21 mouse cellular contexts compared by ENCODE assay signal in genomic region chr15:5002903-5003302, GRCm38 (mm10).
DNase-seq lines count a peak whose midpoint lies in the region; ATAC-seq and TF ChIP-seq lines count a peak whose summit lies in the region.
"Had no signal": no experiment of that assay in that cellular context is flagged by ENCODE, and none has a peak within 500 bp of the region (broad histone marks: within the 10 kb centered on the region; RNA-seq: fewer than 3 reads in every experiment).

No protein-coding gene starts in this region.

- H3K27ac ChIP-seq in forebrain, postnatal 0 days (ENCODE audit: low read depth, low read length) = no peak overlapping the region
- H3K27ac ChIP-seq: heart, adult 2 months; heart, embryonic 15.5 days had no signal

- no peak overlapping the region for H3K9ac ChIP-seq in forebrain, postnatal 0 days
- H3K9ac ChIP-seq: heart, embryonic 15.5 days had no signal

- H3K9me3 ChIP-seq in forebrain, postnatal 0 days (ENCODE audit: low read length) = no peaks in the 10 kb centered on the region
- H3K9me3 ChIP-seq: heart, embryonic 15.5 days had no signal

- ATAC-seq in forebrain, postnatal 0 days = peak; percentile 68
- ATAC-seq: intestine, embryonic 16.5 days; Patski had no signal

- H3K36me3 ChIP-seq in forebrain, postnatal 0 days (ENCODE audit: insufficient read depth) = no peaks in the 10 kb centered on the region
- H3K36me3 ChIP-seq: heart, embryonic 15.5 days had no signal

- peak; percentile 18 for DNase-seq in left cerebral cortex, adult 11 months (ENCODE audit: low spot score)
- no peak for DNase-seq in left cerebral cortex, postnatal 36 days (ENCODE audit: low spot score in 2 of 2)
- DNase-seq in brain, adult 2 months (ENCODE audit: low read depth, low spot score) = peak; percentile 64
- peak; percentile 4 for DNase-seq in brain, embryonic 18.5 days (ENCODE audit: low read depth, low spot score)
- no peak for DNase-seq in forebrain, postnatal 0 days
- no peak for DNase-seq in kidney, postnatal 36 days
- DNase-seq in spleen, adult 12 weeks (ENCODE audit: low spot score) = no peak
- DNase-seq: adrenal gland, adult 8-10 months; cerebellum, adult 11 months; cerebellum, postnatal 36 days; gastrocnemius, postnatal 14 days; heart, adult 2 months; left cerebral cortex, postnatal 4 days; liver; lung, adult 18-20 months; lung, postnatal 14 days; thymus, adult 18-20 months; thymus, postnatal 4 days had no signal

- no peaks in the 10 kb centered on the region for H3K27me3 ChIP-seq in forebrain, postnatal 0 days (ENCODE audit: insufficient read depth, low read length)
- H3K27me3 ChIP-seq: heart, embryonic 15.5 days had no signal

- no peak overlapping the region for H3K4me2 ChIP-seq in forebrain, postnatal 0 days (ENCODE audit: low read depth)
- H3K4me2 ChIP-seq: heart, embryonic 15.5 days had no signal

- intact Hi-C loops in left cerebral cortex, postnatal 36 days (cut with DNase I) = no loop called here

- no peak for TF ChIP-seq CTCF in forebrain, postnatal 0 days (IDR thresholded peaks at IDR 0.05; ENCODE audit: low read depth)

- no peak overlapping the region for H3K4me3 ChIP-seq in forebrain, postnatal 0 days (ENCODE audit: low read depth, low read length)
- H3K4me3 ChIP-seq: heart, adult 2 months; heart, embryonic 15.5 days had no signal

- WGBS in forebrain, postnatal 0 days = 7% methylated on average over 2 of the region's 2 CpGs

- H3K4me1 ChIP-seq in forebrain, postnatal 0 days (ENCODE audit: insufficient read depth) = no peaks in the 10 kb centered on the region
- H3K4me1 ChIP-seq: heart, embryonic 15.5 days had no signal

Comparison
In these comparisons a context has a peak if more than half of its experiments do, and no peak if none do; other contexts are left out.
1. DNase-seq: peak in left cerebral cortex, adult 11 months (single experiment), brain, adult 2 months (single experiment) and brain, embryonic 18.5 days (single experiment); none in left cerebral cortex, postnatal 36 days (0 of 2), forebrain, postnatal 0 days (single experiment), kidney, postnatal 36 days (0 of 2) and spleen, adult 12 weeks (single experiment).